Mouse (Mus musculus): ENCODE results near the gene Gm42957. TPM values are rescaled to one million over a fixed set of nuclear protein-coding genes. Genes with fewer than 3 reads are reported as not detected.

The Gm42957 gene
- 0.06 TPM in 1 of 2 replicates, not detected in the other for polyA plus RNA-seq (2012; ENCODE audit: low replicate concordance)

DNA sequence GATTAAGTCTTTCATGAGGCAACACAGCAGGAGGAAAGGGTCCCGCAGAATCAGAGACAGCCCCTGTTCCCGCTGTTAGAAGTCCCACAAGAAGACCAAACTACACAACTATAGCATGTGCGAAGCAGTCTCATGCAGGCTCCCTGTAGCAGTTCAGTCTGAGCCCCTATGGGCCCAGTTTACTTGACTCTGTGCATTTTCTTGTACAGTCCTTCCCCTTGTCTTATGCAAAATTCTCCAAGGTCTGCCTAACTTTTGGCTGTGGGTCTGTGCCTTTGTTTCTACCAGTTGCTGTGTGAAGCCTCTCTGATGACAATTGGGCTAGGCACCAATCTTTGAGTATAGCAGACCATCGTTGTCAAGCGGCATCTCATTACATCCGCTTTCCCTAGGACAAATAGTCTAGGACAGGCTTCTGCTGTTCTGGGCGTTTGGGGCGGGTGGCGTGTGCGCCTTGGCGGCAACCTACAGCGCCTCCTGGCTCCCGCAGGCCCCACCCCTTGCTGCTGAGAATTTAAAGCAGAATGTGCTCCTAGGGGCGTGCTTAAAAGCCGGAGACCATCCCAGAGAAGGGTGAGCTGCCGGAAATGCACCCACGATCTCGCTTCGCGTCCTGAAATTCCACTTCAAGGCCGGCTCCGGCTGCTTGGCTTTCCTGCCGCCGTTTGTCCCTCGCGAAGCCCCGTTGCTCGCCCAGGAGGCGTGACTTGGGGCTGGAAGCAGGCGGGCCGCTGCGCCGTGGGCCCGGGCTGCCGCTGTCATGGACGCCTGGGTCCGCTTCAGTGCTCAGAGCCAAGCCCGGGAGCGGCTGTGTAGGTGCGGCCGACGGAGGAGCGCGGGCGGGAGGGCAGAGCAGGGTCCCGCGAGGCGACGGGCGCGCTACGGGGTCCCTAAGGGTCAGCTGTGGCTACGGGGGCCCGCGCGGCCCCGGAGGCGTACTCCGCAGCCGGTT lies at the start of gene Gm42957, which contains the start of gene Pex11b:
Gene Gm42957, plus strand, starts transcription at position 547 of the 952 bp plus-strand sequence.
Gene Pex11b, plus strand, starts transcription at position 449 of the 952 bp plus-strand sequence.

DNA sequence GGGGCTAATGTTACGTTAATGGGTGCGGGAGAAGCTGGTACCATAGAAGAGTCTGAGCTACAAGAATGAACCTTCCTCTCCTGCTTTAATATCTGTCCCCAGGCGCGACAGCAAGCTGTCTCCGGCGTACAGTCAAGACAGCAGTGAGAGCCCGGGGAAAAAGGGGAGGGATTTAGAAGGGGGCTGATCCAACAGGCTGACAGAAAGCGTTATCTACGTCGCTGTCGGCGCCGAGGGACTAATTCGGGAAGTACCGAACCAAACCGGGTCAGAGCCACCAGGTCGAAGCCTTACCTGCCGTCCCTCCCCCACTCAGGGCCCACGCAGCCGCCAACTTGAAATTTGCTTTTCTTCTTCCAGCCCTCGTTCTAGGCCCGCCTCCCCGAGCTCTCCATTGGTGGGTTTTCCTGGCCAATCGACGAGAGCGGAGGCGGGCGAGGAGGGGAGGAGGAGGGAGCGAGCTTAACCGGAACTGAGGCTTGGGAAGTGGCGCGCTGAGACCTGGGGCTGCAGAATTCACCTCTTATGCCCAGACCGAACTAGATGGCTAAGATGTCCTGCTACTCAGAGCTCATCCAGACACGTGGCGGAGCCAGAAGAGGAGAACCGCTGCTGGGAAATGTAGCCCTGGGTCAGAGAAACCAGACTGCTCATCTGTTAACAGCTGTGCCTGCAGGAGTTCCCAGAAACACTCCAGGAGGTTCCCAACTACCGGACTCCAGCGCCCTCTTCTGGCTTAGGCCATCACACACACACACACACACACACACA lies 41.3 kb upstream of the Gm42957 start, which contains the start of gene Polr3gl:
Gene Polr3gl, minus strand, starts transcription at position 392 of the 771 bp plus-strand sequence.

DNA sequence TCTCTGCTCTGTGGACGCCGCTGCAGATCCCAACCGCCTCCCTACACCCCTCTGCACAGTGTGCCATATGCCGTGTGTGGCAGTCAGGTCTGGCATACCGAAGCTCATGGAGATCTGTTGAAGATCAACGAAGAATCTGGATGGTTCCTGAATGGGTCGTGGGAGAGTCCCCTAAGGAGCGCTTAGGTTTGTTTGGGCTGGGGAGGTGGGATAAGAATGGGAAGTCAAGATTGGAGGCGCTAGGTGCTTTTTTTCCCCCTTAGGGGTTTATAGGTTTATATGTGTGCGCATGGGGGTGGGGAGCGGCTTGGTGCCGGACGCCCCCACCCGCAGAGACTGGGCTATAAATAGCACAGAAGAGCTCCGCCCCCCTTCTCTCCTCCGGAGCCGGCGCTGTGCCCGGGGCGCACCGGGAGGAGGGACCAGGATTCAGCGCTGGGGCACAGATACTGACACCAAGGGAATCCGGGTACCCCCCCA lies 39.0 kb upstream of the Gm42957 start, which contains the start of gene Ankrd34a:
Gene Ankrd34a, plus strand, starts transcription at position 409 of the 480 bp plus-strand sequence.

DNA sequence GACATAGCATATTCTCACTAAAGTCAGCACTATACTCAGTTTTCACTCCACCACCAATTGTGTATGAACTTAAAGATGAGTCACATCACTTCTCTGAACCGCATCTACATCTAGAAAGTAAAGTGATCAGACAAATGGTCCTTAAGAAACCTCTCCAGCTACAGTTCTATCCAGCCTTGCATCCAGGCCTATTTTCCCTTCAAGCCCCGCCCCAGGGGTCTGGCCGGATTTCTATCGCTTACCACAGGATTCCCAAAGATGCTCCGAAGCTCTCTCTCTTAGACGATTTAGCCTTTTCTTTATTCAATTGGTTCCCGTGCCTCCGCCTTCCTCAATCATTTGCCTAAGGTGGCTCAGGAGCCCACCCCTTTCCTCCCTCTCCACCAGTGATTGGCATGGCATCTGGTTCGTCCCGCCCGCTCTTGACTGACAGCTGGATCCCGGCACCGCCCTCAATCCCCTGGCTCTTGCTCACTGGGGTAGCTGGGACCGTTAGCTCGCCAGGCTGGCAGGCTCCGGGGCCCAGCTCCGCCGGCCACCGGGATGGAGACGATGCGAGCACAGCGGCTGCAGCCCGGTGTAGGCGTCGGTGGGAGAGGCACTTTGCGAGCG lies 34.5 kb upstream of the Gm42957 start, which contains the start of gene Lix1l:
Gene Lix1l, plus strand, starts transcription at position 511 of the 612 bp plus-strand sequence.

DNA sequence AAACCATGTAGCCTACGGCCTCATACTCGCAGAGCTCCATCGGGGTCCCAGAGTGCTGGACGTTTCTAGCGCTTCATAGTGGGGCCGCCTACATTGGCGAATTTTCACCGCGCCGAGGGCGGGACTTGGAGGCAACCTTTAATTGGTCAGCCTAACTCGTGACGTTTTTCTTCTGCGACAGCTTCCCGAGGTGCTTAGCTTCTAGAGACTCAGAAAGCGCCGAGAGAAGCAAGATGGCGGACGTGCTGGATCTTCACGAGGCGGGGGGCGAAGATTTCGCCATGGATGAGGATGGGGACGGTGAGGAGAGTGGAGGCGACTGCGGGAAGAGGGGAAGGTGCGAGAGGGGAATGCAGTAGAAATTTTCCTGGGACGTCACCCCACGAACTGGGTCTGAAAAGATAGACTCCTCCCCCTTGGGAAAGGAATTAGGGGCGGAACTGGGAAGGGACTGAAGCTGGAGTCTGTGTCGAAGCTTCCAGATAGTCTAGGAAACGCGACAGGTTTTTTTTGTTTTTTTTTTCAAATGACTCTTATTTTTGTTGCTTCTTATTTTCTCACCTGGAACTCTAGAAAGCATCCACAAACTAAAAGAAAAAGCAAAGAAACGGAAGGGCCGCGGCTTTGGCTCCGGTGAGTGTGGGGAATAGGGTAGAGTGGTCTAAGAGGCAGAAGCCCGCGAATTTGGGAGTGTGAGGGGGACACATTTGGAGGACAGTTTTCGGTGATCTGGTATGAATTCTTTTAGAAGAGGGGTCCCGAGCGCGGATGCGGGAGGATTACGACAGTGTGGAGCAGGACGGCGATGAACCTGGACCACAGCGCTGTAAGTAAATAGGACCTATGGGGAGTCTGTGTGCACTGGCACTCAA lies 5.3 kb upstream of the Gm42957 start, which contains the start of gene Rbm8a:
Gene Rbm8a, plus strand, starts transcription at position 205 of the 872 bp plus-strand sequence.

DNA sequence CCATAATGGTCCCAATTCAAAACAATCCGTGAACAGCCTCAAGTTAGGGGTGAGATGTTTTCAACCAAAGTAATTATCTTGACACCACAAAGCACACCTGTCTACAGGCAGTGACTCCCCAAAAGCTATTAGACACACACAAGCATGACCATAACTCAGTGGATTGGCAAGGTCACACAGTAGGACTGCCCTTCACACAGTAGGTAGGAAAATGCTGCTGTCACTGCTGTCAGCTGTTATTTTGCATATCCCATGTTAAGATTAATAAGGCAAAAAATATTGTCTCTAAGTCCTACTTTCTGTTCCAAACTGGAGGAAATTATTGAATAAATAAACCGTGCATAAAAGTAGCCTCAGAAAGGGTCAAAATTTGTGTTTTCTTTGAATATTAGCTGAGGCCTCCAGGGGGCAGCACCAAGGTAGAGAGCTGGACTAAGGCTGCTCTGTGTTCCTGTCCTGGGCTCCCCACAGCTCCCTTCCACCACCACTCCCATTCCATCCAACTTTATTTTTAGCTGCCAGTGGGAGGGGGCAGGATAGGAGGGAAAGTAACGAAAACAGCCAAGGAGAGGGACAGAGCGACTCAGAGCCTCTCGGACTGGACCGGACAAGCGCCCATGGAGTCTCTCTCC lies 9.9 kb downstream of the Gm42957 start, which contains the start of gene Itga10:
Gene Itga10, plus strand, starts transcription at position 567 of the 632 bp plus-strand sequence.

DNA sequence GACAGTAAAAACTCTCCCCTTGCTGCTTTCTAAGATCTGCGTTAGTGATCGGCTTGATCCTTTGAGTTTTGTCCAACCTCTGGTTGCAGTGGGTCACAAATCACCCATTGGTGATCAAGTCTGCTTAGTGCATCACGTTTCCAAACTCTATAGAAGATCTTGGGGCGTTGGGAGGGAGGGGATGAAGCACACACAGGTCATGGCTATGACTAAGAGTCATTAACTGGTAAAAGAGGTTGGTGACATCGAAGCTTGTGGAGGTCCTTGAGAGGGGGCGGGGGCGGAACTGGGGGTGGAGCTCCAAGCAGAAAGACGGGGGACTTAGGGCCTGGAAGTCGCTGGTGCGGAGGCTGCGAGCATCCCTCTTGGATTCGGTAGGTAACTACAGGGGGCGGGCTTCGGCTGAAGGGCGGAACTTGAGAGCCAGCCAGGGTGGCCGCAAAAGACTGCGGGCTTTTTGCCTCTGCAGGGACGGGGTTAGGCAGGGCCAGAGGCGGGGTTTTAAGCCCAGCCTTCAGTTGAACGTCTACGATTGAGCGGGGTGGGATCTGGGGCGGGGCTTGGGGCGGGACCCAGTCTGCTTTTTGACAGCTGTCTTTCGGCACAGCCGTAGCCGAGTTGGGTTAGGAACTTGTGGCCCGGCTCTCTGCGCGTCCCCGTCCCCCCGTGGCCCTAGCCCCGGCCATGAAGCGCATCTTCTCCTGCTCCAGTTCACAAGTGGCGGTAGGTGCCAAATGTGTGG lies 34.6 kb downstream of the Gm42957 start, which contains the start of gene Ankrd35:
Gene Ankrd35, plus strand, starts transcription at position 405 of the 742 bp plus-strand sequence.

DNA sequence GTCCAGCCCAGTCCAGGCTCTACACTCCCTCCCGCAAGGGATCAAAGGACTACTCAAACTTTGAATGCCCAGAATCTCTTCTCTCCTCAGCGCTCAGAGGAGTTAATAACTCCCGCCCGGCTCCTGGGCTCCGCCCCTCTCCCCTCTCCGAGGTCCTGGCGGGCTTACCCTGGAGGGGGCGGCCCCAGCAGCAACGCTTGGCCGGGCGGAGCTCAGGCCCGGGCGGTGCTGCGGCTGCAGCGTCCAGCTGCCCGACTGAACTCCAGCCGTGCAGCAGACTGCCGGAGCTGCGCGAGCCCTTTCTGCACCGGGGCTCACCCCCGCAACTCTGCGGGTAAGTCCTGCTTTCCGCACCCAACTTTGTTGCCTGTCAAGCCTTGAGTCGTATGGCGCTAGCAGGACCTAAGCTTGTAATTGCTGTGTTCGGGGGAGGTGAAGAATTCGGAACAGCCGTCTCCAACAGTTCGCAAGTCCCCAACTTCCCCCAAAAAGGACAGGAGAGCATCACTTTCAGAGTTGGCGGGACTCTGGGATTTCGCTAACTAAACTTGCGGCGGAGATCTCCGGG lies 61.0 kb downstream of the Gm42957 start, which contains the start of gene Pias3:
Gene Pias3, plus strand, starts transcription at position 187 of the 568 bp plus-strand sequence.

Other genes with a start within 250 kb of the Gm42957 start
- gene BC107364, start 183.2 kb upstream of the Gm42957 start, polyA plus RNA-seq (2012; ENCODE audit: low replicate concordance): not detected in 2 replicates
- gene Hfe2, start 110.3 kb upstream of the Gm42957 start, polyA plus RNA-seq (2012; ENCODE audit: low replicate concordance): 0.55 and 0.85 TPM in 2 replicates
- gene Txnip, start 77.5 kb upstream of the Gm42957 start, polyA plus RNA-seq (2012; ENCODE audit: low replicate concordance): 2.1 and 8.1 TPM in 2 replicates
- not detected in 2 replicates for gene Gm16253, start 58.5 kb upstream of the Gm42957 start, polyA plus RNA-seq (2012; ENCODE audit: low replicate concordance)
- 9.2 and 13.8 TPM in 2 replicates for gene Polr3gl, start 41.3 kb upstream of the Gm42957 start, polyA plus RNA-seq (2012; ENCODE audit: low replicate concordance)
- 0.19 and 0.30 TPM in 2 replicates for gene Ankrd34a, start 38.8 kb upstream of the Gm42957 start, polyA plus RNA-seq (2012; ENCODE audit: low replicate concordance)
- 0.26 and 0.30 TPM in 2 replicates for gene Lix1l, start 34.3 kb upstream of the Gm42957 start, polyA plus RNA-seq (2012; ENCODE audit: low replicate concordance)
- 13.0 and 66.3 TPM in 2 replicates for gene Rbm8a, start 5.5 kb upstream of the Gm42957 start, polyA plus RNA-seq (2012; ENCODE audit: low replicate concordance)
- gene Pex11b, start 98 bp upstream of the Gm42957 start, polyA plus RNA-seq (2012; ENCODE audit: low replicate concordance): 2.5 and 5.2 TPM in 2 replicates
- gene Itga10, start 10.1 kb downstream of the Gm42957 start, polyA plus RNA-seq (2012; ENCODE audit: low replicate concordance): 0.03 and 0.09 TPM in 2 replicates
- 0.12 and 0.19 TPM in 2 replicates for gene Ankrd35, start 34.7 kb downstream of the Gm42957 start, polyA plus RNA-seq (2012; ENCODE audit: low replicate concordance)
- 12.3 and 23.7 TPM in 2 replicates for gene Pias3, start 60.9 kb downstream of the Gm42957 start, polyA plus RNA-seq (2012; ENCODE audit: low replicate concordance)
- gene Nudt17, start 73.1 kb downstream of the Gm42957 start, polyA plus RNA-seq (2012; ENCODE audit: low replicate concordance): 0.36 and 0.42 TPM in 2 replicates
- gene Polr3c, start 92.2 kb downstream of the Gm42957 start, polyA plus RNA-seq (2012; ENCODE audit: low replicate concordance): 3.9 and 4.2 TPM in 2 replicates
- gene Rnf115, start 92.2 kb downstream of the Gm42957 start, polyA plus RNA-seq (2012; ENCODE audit: low replicate concordance): 18.2 and 18.6 TPM in 2 replicates
- gene Pdzk1, start 193.8 kb downstream of the Gm42957 start, polyA plus RNA-seq (2012; ENCODE audit: low replicate concordance): not detected in 2 replicates
- gene Cd160, start 193.9 kb downstream of the Gm42957 start, polyA plus RNA-seq (2012; ENCODE audit: low replicate concordance): 2.4 and 2.6 TPM in 2 replicates

Measured in leukemia stem cell, adult 10-12 weeks (primary cell).